In the genomic region with DNA sequence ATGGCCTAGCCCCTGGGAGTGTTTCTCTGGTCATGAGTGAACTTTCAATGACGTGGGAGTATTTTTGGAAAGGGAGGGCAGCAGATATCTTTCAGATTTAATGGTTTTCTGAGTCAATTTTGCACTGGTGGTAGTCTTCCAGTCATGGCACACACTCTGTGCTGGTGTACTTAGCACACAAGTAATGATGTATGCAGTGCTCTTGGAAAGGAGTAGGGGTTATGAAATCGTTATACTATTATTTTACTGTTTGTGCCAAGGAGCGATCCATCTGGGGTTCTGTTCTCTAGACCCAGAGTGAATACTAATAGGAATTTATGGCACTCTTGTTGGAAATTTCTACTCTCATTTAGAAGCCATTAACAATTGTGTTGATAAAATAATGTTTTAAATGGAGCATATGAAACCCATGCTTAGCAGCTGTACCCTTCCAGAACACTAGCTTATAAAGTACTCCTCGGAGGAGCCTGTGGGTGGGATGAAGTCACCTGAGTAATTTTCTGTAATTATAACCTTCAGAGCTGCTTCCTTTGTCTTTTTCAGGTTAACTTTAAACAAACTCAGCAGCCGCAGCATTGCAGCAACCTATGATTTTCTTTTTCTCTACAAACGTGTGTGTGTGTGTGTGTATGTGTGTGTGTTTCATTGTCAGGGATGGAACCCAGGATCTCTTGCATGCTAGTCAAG, we compare ENCODE assay signal across 23 mouse cellular contexts. TPM values are rescaled to one million over a fixed set of nuclear protein-coding genes. Genes with fewer than 3 reads are reported as not detected.
DNase-seq lines count a peak whose midpoint lies in the region; TF ChIP-seq lines count a peak whose summit lies in the region.
"Had no signal": no experiment of that assay in that cellular context is flagged by ENCODE, and none has a peak within 500 bp of the region (broad histone marks: within the 10 kb centered on the region; RNA-seq: fewer than 3 reads in every experiment).

No protein-coding gene starts in this region.

- no peaks in the 10 kb centered on the region for H3K79me2 ChIP-seq in CH12.LX (replicated peaks; ENCODE audit: control insufficient read depth, extremely low read depth, insufficient read depth, poor library complexity, severe bottlenecking)

- TF ChIP-seq EP300 in CH12.LX (IDR thresholded peaks at IDR 0.05; ENCODE audit: low read length) = no peak

- intact Hi-C loops in gastrocnemius, adult 2 months (cut with DNase I) = no loop called here
- intact Hi-C loops in gastrocnemius, postnatal 14 days (cut with DNase I; ENCODE audit: low total_unique reads) = no loop called here

- TF ChIP-seq POLR2A in CH12.LX (IDR thresholded peaks at IDR 0.05; ENCODE audit: low read depth, low read length) = no peak

- H3K9ac ChIP-seq in CH12.LX (ENCODE audit: insufficient read depth, low read depth) = no peak overlapping the region
- H3K9ac ChIP-seq: forebrain, embryonic 12.5 days; heart, embryonic 12.5 days; liver, embryonic 15.5 days; midbrain, embryonic 15.5 days; stomach, embryonic 15.5 days had no signal

- no peaks in the 10 kb centered on the region for H3K27me3 ChIP-seq in CH12.LX (replicated peaks)
- H3K27me3 ChIP-seq: forebrain, embryonic 12.5 days; heart, embryonic 12.5 days; liver, embryonic 15.5 days; midbrain, embryonic 15.5 days; stomach, embryonic 15.5 days had no signal

- no peak for TF ChIP-seq RAD21 in CH12.LX (IDR thresholded peaks at IDR 0.05; ENCODE audit: low read depth, low read length)

- no peaks in the 10 kb centered on the region for H3K36me3 ChIP-seq in CH12.LX (replicated peaks in 1 of 2; ENCODE audit: control insufficient read depth in 1 of 2, insufficient read depth in 1 of 2, low read length in 1 of 2)
- H3K36me3 ChIP-seq: forebrain, embryonic 12.5 days; heart, embryonic 12.5 days; hindbrain, embryonic 10.5 days; liver, embryonic 15.5 days; midbrain, embryonic 15.5 days; stomach, embryonic 15.5 days had no signal

- H3K27ac ChIP-seq in gastrocnemius, adult 2 months = peak overlapping the region; percentile 72
- no peak overlapping the region for H3K27ac ChIP-seq in CH12.LX (ENCODE audit: insufficient read depth, low read depth)
- H3K27ac ChIP-seq: forebrain, embryonic 12.5 days; hindbrain, embryonic 10.5 days; left cerebral cortex, adult 2 months; liver, embryonic 15.5 days; midbrain, embryonic 15.5 days; stomach, embryonic 15.5 days had no signal

- no peak overlapping the region for H3K4me3 ChIP-seq in gastrocnemius, adult 2 months
- no peak overlapping the region for H3K4me3 ChIP-seq in CH12.LX (replicated peaks in 1 of 3; ENCODE audit: low read depth in 2 of 3, low read length in 2 of 3, poor library complexity in 1 of 3)
- H3K4me3 ChIP-seq: forebrain, embryonic 12.5 days; heart, embryonic 12.5 days; hindbrain, embryonic 10.5 days; left cerebral cortex, adult 2 months; liver, embryonic 15.5 days; midbrain, embryonic 15.5 days; stomach, embryonic 15.5 days had no signal

- peaks cover 7 to 24% of the 10 kb centered on the region in 2 experiments for H3K4me1 ChIP-seq in CH12.LX (ENCODE audit: control insufficient read depth in 1 of 2, insufficient read depth in 2 of 2)
- H3K4me1 ChIP-seq: forebrain, embryonic 12.5 days; midbrain, embryonic 15.5 days; stomach, embryonic 15.5 days had no signal

- no peak for DNase-seq in gastrocnemius, adult 2 months
- no peak for DNase-seq in gastrocnemius, postnatal 14 days
- DNase-seq in left cerebral cortex, adult 11 months (ENCODE audit: low spot score) = peak; percentile 25
- no peak for DNase-seq in left cerebral cortex, adult 8-10 months (ENCODE audit: low spot score in 2 of 2)
- no peak for DNase-seq in CH12.LX (ENCODE audit: extremely low read depth)
- peak; percentile 44 for DNase-seq in fibroblast of lung, adult 2 months (ENCODE audit: low read depth)
- no peak for DNase-seq in urinary bladder, postnatal 36 days (ENCODE audit: low spot score in 2 of 2)
- DNase-seq in kidney, adult 9 months = no peak
- DNase-seq: adrenal gland, postnatal 36 days; cerebellum, adult 18-20 months; cerebellum, postnatal 25 days; kidney, adult 18-20 months; kidney, postnatal 10 days; lung, postnatal 14 days; thymus, adult 2 months had no signal

- H3K4me2 ChIP-seq in CH12.LX (ENCODE audit: insufficient read depth, low read depth, poor library complexity, severe bottlenecking) = peak overlapping the region; percentile 67
- H3K4me2 ChIP-seq: forebrain, embryonic 12.5 days; heart, embryonic 12.5 days; liver, embryonic 15.5 days; midbrain, embryonic 15.5 days; stomach, embryonic 15.5 days had no signal

- no peak for TF ChIP-seq CTCF in gastrocnemius, adult 2 months (IDR thresholded peaks at IDR 0.05)
- TF ChIP-seq CTCF in CH12.LX (conservative IDR thresholded peaks at IDR 0.05 in 1 of 2, IDR thresholded peaks at IDR 0.05 in 1 of 2; ENCODE audit: low read depth in 2 of 2, low read length in 2 of 2) = no peak

- dilution Hi-C loops in CH12.LX (cut with MboI; ENCODE audit: extremely low pct_ligation_motif_present, extremely low pct_unique_long_range_greater_than_20kb, low sequenced_read_pairs) = no loop called here

- no peaks in the 10 kb centered on the region for H3K9me3 ChIP-seq in CH12.LX (replicated peaks; ENCODE audit: low read length)
- H3K9me3 ChIP-seq: forebrain, embryonic 12.5 days; heart, embryonic 12.5 days; hindbrain, embryonic 10.5 days; liver, embryonic 15.5 days; midbrain, embryonic 15.5 days; stomach, embryonic 15.5 days had no signal

- in situ Hi-C loops in CH12.LX (cut with MboI; ENCODE audit: low pct_ligation_motif_present, low pct_unique_long_range_greater_than_20kb, low sequenced_read_pairs) = loop anchor here (5.0 kb wide), 1 partner anchor 158 kb away; no protein-coding TSS in a partner anchor

TF ChIP-seq in CH12.LX, 34 proteins besides CTCF, POLR2A, EP300 and RAD21:
- TF ChIP-seq E2F4 (IDR thresholded peaks at IDR 0.05; ENCODE audit: insufficient replicate concordance, low read depth, low read length) (no peak), KAT2A (IDR thresholded peaks at IDR 0.05; ENCODE audit: insufficient replicate concordance, low read length) (no peak), PAX5 (IDR thresholded peaks at IDR 0.05; ENCODE audit: low read length) (no peak), MXI1 (IDR thresholded peaks at IDR 0.05; ENCODE audit: low read depth, low read length) (no peak), JUND (conservative IDR thresholded peaks at IDR 0.05; ENCODE audit: low read depth, low read length) (no peak), NRF1 (IDR thresholded peaks at IDR 0.05; ENCODE audit: low read depth, low read length) (no peak), ZKSCAN1 (IDR thresholded peaks at IDR 0.05; ENCODE audit: borderline replicate concordance, low read depth, low read length) (no peak), TBP (conservative IDR thresholded peaks at IDR 0.05; ENCODE audit: low read depth, low read length) (no peak), CHD2 (IDR thresholded peaks at IDR 0.05; ENCODE audit: low read length) (no peak)

RNA-seq across cellular contexts. Expression of a gene that starts 30.0 kb away (rescaled TPM):
- 10 to 100 TPM; 15.1 to 17.1 TPM for total RNA-seq in gastrocnemius, adult 2 months (2021)
- total RNA-seq in gastrocnemius, postnatal 14 days (2021) = 10 to 100 TPM; 11.0 to 12.0 TPM
- total RNA-seq in left cerebral cortex, adult 8-10 months (2022) = 10 to 100 TPM; 36.1 to 41.5 (median 38.2) TPM
- 9.5 and 10.2 TPM in 2 replicates for total RNA-seq in CH12.LX (2012; rRNA removed)
- total RNA-seq in CH12.LX (2014; rRNA removed) = 14.7 and 16.4 TPM in 2 replicates
- 8.0 and 10.4 TPM in 2 replicates for polyA plus RNA-seq in CH12.LX (2012; ENCODE audit: insufficient read length, low read depth)

RNA-seq across cellular contexts. Expression of a gene that starts 37.0 kb away (rescaled TPM):
- 1 to 10 TPM in 1 of 2 experiments, under 1 TPM in 1; 0.98 to 1.1 TPM for total RNA-seq in gastrocnemius, adult 2 months (2021)
- total RNA-seq in gastrocnemius, postnatal 14 days (2021) = 1 to 10 TPM; 2.8 to 3.4 TPM
- 10 to 100 TPM; 13.4 to 18.7 (median 14.5) TPM for total RNA-seq in left cerebral cortex, adult 8-10 months (2022)
- total RNA-seq in CH12.LX (2012; rRNA removed) (not detected in 2 replicates), CH12.LX (2014; rRNA removed) (not detected in 2 replicates)
- not detected in 2 replicates for polyA plus RNA-seq in CH12.LX (2012; ENCODE audit: insufficient read length, low read depth)
- total RNA-seq: MEL had no signal

Comparison
In these comparisons a context has a peak if more than half of its experiments do, and no peak if none do; other contexts are left out.
1. DNase-seq: peak in left cerebral cortex, adult 11 months (single experiment) and fibroblast of lung, adult 2 months (single experiment); none in gastrocnemius, adult 2 months (single experiment), gastrocnemius, postnatal 14 days (single experiment), left cerebral cortex, adult 8-10 months (0 of 2), CH12.LX (single experiment), urinary bladder, postnatal 36 days (0 of 2) and kidney, adult 9 months (single experiment).